Mouse (Mus musculus): ENCODE results near the gene Troap. TPM values are rescaled to one million over a fixed set of nuclear protein-coding genes. Genes with fewer than 3 reads are reported as not detected.

The Troap gene
- polyA plus RNA-seq, 1 experiment: 15.2 TPM

GRCm38 (mm10) chr15:99095356-99095755 is 21.0 kb downstream of the Troap start:
- H3K4me1 ChIP-seq (ENCODE audit: control insufficient read depth, insufficient read depth, low read length): peaks cover 24% of the 10 kb centered on the region
- H3K4me3 ChIP-seq (ENCODE audit: control insufficient read depth, low read depth, low read length): no peak overlapping the region
- TF ChIP-seq CTCF (IDR thresholded peaks at IDR 0.05; ENCODE audit: control insufficient read depth, insufficient read depth, insufficient replicate concordance, low read depth, low read length) (no peak), POLR2A (IDR thresholded peaks at IDR 0.05; ENCODE audit: control insufficient read depth, low read depth, low read length) (no peak)
- H3K36me3 ChIP-seq (ENCODE audit: control insufficient read depth, insufficient read depth, low read length): no peaks in the 10 kb centered on the region
- H3K27me3 ChIP-seq (ENCODE audit: control insufficient read depth, insufficient read depth, low read length): peaks cover 26% of the 10 kb centered on the region
- no peak overlapping the region for H3K27ac ChIP-seq (ENCODE audit: control insufficient read depth, insufficient read depth, low read depth, low read length)

DNA sequence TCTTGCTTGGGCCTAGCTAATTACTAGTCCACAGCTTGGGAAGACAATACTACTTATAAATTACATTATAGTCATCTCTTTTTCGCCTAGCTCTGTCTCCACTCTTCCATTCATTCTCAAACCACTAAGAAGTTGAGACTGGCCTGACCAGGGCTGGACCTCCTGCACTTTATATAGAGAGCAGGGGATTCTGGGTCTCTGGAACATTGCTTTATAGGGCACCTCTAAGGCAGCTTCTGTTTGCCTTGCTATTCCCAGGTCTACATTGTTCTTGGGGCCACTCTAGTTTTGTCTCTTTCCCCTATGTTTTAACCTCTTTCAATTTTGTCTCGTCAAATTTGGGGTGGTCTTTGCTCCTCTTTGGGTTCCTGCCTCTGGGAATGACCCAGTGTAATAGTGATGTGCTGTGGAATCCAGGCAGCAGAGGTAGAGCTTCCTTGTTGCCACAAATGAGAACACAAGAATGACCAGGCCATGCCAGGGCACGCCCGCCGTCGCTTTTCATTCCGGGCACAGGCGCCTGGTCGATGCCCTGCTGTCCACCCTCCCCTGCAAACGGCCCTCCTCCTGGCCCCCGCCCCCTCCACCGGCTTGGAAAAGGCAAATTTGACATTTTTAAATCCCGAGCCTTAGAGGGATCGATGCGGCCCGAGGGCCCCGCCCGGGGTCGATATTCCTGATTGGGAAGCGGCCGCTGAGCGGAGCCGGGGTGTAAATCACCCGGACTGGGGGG is 21.9 kb downstream of the Troap start:
- peak overlapping the region; percentile 46; the same call in 1 of the 2 replicates for H3K4me3 ChIP-seq (ENCODE audit: control insufficient read depth, low read depth, low read length)
- H3K27me3 ChIP-seq (ENCODE audit: control insufficient read depth, insufficient read depth, low read length): peaks cover 26% of the 10 kb centered on the region
- TF ChIP-seq CTCF (IDR thresholded peaks at IDR 0.05; ENCODE audit: control insufficient read depth, insufficient read depth, insufficient replicate concordance, low read depth, low read length) (no peak), POLR2A (IDR thresholded peaks at IDR 0.05; ENCODE audit: control insufficient read depth, low read depth, low read length) (no peak)
- H3K36me3 ChIP-seq (ENCODE audit: control insufficient read depth, insufficient read depth, low read length): no peaks in the 10 kb centered on the region
- H3K4me1 ChIP-seq (ENCODE audit: control insufficient read depth, insufficient read depth, low read length): peaks cover 24% of the 10 kb centered on the region
- no peak overlapping the region for H3K27ac ChIP-seq (ENCODE audit: control insufficient read depth, insufficient read depth, low read depth, low read length)

DNA sequence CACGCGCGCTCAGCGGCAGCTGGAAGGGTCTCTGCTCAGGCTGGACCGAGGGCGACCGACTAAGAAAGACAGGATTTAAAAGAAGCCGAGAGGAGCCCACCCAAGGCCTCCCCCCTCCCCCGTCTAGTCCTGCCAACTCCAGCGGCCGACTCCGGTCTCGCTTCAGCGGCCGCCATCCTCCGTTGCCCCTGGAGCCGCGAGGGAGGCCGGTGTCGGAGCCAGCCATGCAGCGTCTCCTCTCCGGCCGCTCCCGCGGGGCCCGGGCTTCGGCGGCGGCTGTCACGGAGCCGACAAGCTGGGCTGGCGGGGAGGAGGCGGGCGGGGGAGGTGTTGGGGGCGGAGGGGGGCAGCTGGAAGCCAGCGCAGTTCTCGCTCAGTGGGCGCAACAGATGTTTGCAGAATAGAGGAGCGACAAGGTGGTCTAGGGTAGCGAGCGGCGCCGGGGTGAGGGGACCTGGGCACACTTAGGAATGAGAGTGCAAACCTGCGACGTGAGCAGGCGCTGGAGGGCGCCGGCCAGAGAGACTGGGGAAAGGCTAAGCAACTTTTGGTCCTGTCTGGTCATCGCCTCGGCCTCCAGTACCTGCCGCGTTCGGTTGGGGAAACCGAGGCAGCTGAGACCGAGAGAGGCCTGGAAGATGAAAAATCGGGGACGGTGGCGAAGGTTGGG is 22.6 kb downstream of the Troap start:
- H3K4me3 ChIP-seq (ENCODE audit: control insufficient read depth, low read depth, low read length): peak overlapping the region; percentile 61
- H3K4me1 ChIP-seq (ENCODE audit: control insufficient read depth, insufficient read depth, low read length): peaks cover 24% of the 10 kb centered on the region
- TF ChIP-seq CTCF (IDR thresholded peaks at IDR 0.05; ENCODE audit: control insufficient read depth, insufficient read depth, insufficient replicate concordance, low read depth, low read length) (no peak), POLR2A (IDR thresholded peaks at IDR 0.05; ENCODE audit: control insufficient read depth, low read depth, low read length) (no peak)
- no peak overlapping the region for H3K27ac ChIP-seq (ENCODE audit: control insufficient read depth, insufficient read depth, low read depth, low read length)
- peaks cover 26% of the 10 kb centered on the region for H3K27me3 ChIP-seq (ENCODE audit: control insufficient read depth, insufficient read depth, low read length)
- H3K36me3 ChIP-seq (ENCODE audit: control insufficient read depth, insufficient read depth, low read length): no peaks in the 10 kb centered on the region

DNA sequence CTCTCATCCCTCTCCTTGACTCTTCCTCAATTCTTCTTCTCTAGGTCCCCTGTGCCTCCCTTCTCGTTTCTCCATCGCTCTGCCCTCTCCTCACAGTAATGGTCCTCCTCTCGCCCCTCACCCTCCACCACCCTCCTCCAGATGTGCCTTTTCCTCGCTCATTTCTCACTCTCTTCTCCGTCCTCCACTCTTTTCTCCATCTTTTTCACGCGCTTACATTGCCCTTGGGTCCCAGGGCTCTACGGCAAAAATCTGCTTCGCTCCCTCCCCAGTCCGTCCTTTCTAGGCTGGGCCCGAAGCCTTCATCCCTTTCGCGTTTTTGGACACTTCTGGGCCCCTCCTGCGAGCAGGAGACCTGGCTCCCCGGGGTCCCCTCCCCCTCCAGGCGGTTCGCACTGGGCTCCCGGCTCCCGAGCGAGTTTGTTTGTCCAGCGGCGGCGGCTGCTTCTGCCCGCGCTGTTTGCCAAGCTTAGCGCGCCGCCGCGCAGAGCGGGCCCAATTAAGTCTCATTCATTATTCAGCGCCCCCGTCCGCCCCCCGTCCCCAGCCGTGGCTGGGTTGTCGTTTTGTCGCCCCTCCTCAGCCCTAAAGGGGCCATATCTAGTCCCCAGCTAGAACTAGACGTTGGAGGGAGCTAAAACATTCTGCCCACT is 23.6 kb downstream of the Troap start:
- Histone ChIP-seq H3K4me3 (ENCODE audit: control insufficient read depth, low read depth, low read length) (peak overlapping the region; percentile 66), H3K27me3 (ENCODE audit: control insufficient read depth, insufficient read depth, low read length) (peaks cover 23% of the 10 kb centered on the region), H3K4me1 (ENCODE audit: control insufficient read depth, insufficient read depth, low read length) (peaks cover 21% of the 10 kb centered on the region), H3K27ac (ENCODE audit: control insufficient read depth, insufficient read depth, low read depth, low read length) (no peak overlapping the region), H3K36me3 (ENCODE audit: control insufficient read depth, insufficient read depth, low read length) (no peaks in the 10 kb centered on the region)
- TF ChIP-seq POLR2A (IDR thresholded peaks at IDR 0.05; ENCODE audit: control insufficient read depth, low read depth, low read length) (no peak), CTCF (IDR thresholded peaks at IDR 0.05; ENCODE audit: control insufficient read depth, insufficient read depth, insufficient replicate concordance, low read depth, low read length) (no peak)

- TF ChIP-seq POLR2A (IDR thresholded peaks at IDR 0.05; ENCODE audit: control insufficient read depth, low read depth, low read length) (no peak), CTCF (IDR thresholded peaks at IDR 0.05; ENCODE audit: control insufficient read depth, insufficient read depth, insufficient replicate concordance, low read depth, low read length) (no peak)
- Histone ChIP-seq H3K27me3 (ENCODE audit: control insufficient read depth, insufficient read depth, low read length) (peaks cover 23% of the 10 kb centered on the region), H3K36me3 (ENCODE audit: control insufficient read depth, insufficient read depth, low read length) (no peaks in the 10 kb centered on the region), H3K4me3 (ENCODE audit: control insufficient read depth, low read depth, low read length) (peak overlapping the region; percentile 66), H3K4me1 (ENCODE audit: control insufficient read depth, insufficient read depth, low read length) (peaks cover 19% of the 10 kb centered on the region), H3K27ac (ENCODE audit: control insufficient read depth, insufficient read depth, low read depth, low read length) (no peak overlapping the region)
These were observed 24.1 kb downstream of the Troap start for GRCm38 (mm10) chr15:99098493-99098861.

DNA sequence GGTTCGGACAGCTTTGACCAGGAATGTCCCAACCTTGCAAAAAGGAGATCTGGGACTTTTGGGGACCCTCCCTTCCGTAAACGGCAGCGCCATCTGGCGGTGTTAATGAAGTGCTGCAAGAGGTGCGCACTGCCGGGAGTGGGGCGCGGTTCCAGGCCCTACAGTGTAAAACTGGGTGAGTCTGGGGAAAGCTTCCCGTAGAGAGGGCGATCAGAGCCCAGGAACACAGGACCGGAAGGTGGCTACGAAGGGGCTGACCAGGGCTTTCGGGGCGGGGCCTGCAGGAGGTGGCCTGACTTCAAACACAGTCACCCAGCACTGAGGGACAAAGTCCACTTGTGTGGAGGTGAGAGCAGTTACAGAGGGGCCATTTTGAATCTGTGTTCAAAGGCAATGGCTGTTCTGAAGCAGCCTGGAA is 24.8 kb downstream of the Troap start:
- H3K27me3 ChIP-seq (ENCODE audit: control insufficient read depth, insufficient read depth, low read length): peaks cover 23% of the 10 kb centered on the region
- no peak overlapping the region for H3K27ac ChIP-seq (ENCODE audit: control insufficient read depth, insufficient read depth, low read depth, low read length)
- TF ChIP-seq CTCF (IDR thresholded peaks at IDR 0.05; ENCODE audit: control insufficient read depth, insufficient read depth, insufficient replicate concordance, low read depth, low read length): peak; percentile 82; the same call in 1 of the 2 replicates
- no peak for TF ChIP-seq POLR2A (IDR thresholded peaks at IDR 0.05; ENCODE audit: control insufficient read depth, low read depth, low read length)
- peak overlapping the region; percentile 63 for H3K4me3 ChIP-seq (ENCODE audit: control insufficient read depth, low read depth, low read length)
- H3K4me1 ChIP-seq (ENCODE audit: control insufficient read depth, insufficient read depth, low read length): peaks cover 19% of the 10 kb centered on the region
- H3K36me3 ChIP-seq (ENCODE audit: control insufficient read depth, insufficient read depth, low read length): no peaks in the 10 kb centered on the region

GRCm38 (mm10) chr15:99099984-99100383 is 25.6 kb downstream of the Troap start:
- H3K27ac ChIP-seq (ENCODE audit: control insufficient read depth, insufficient read depth, low read depth, low read length): no peak overlapping the region
- H3K27me3 ChIP-seq (ENCODE audit: control insufficient read depth, insufficient read depth, low read length): peaks cover 21% of the 10 kb centered on the region
- H3K4me1 ChIP-seq (ENCODE audit: control insufficient read depth, insufficient read depth, low read length): peaks cover 14% of the 10 kb centered on the region
- TF ChIP-seq CTCF (IDR thresholded peaks at IDR 0.05; ENCODE audit: control insufficient read depth, insufficient read depth, insufficient replicate concordance, low read depth, low read length) (no peak), POLR2A (IDR thresholded peaks at IDR 0.05; ENCODE audit: control insufficient read depth, low read depth, low read length) (no peak)
- no peak overlapping the region for H3K4me3 ChIP-seq (ENCODE audit: control insufficient read depth, low read depth, low read length)
- no peaks in the 10 kb centered on the region for H3K36me3 ChIP-seq (ENCODE audit: control insufficient read depth, insufficient read depth, low read length)

Data from testis, adult 2 months (tissue).